Mouse (Mus musculus): ENCODE results near the gene Rnf181. TPM values are rescaled to one million over a fixed set of nuclear protein-coding genes. Genes with fewer than 3 reads are reported as not detected.

Gene Rnf181
- polyA plus RNA-seq, 1 experiment from 2014 or later, result 149 TPM

DNA sequence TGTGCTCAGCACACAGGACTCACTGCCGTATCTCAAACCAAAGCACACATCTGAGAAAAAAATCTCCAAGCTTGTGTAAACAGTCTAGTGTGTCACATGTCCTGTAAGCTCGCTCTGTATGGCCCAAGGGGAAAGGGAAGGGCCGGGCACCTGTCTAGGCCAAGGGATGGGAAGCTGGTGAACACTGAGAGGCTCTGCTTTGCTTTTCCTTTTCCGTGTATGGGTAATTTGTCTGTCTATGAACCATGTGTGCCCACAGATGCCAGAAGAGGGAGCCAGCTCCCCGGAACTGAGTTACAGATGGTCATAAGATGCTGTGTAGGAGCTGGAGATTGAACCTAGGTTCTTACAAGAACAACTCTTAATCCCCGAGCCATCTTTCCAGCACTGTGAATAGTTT is 40.5 kb downstream of the Rnf181 start:
- Histone ChIP-seq H3K36me3 (ENCODE audit: control insufficient read depth, insufficient read depth, low read length) (peaks cover 53% of the 10 kb centered on the region), H3K9ac (ENCODE audit: low read length) (no peak overlapping the region), H3K9me3 (ENCODE audit: control insufficient read depth, low read length) (no peaks in the 10 kb centered on the region), H3K4me3 (ENCODE audit: low read length) (no peak overlapping the region), H3K4me1 (replicated peaks; ENCODE audit: control insufficient read depth, insufficient read depth, low read length) (no peaks in the 10 kb centered on the region), H3K4me2 (ENCODE audit: low read depth, low read length) (no peak overlapping the region), H3K27ac (ENCODE audit: low read length) (no peak overlapping the region), H3K27me3 (ENCODE audit: control insufficient read depth, insufficient read depth, low read depth, low read length) (no peaks in the 10 kb centered on the region)
- peak; percentile 23; the same call in 1 of the 2 replicates for ATAC-seq (ENCODE audit: low read depth)
- WGBS, result 54% methylated on average over 6 of the region's 6 CpGs

DNA sequence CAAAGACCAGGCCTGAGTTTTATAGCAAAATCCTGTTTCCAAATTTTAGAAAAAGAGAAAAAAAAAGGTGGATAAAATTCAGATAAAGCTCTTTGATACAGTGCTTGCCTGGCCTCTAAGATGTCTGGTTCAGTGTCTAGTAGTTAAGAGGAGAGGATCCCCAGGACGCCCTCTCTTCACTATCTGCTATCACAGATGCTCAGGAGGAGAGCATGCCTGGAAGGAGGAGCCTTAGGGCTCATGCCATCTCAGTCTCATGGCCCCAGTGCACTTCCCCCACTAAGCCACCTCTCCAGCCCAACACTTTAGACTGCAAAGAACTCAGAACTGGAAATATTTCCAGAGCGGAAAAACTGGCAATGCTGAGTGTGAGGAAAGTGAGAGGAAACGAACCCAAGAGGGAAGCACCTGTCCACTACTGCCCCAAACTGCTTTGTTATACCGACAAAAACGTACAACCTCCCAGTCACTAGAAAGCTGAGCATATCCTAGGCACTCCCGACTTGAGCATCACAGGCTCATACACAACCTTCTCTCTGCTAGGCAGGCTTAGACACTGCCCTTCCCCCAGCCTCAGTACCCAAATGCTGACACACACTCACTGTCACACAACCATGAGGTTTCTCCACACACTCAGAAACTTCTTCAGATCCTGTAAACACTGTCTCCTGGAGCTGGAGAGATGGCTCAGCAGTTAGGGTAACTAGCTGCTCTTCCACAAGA is 42.8 kb downstream of the Rnf181 start:
- ATAC-seq (ENCODE audit: low read depth), result no peak
- H3K4me1 ChIP-seq (replicated peaks; ENCODE audit: control insufficient read depth, insufficient read depth, low read length), result no peaks in the 10 kb centered on the region
- no peak overlapping the region for H3K4me2 ChIP-seq (ENCODE audit: low read depth, low read length)
- no peaks in the 10 kb centered on the region for H3K27me3 ChIP-seq (ENCODE audit: control insufficient read depth, insufficient read depth, low read depth, low read length)
- peaks cover 58% of the 10 kb centered on the region for H3K36me3 ChIP-seq (ENCODE audit: control insufficient read depth, insufficient read depth, low read length)
- no peak overlapping the region for H3K4me3 ChIP-seq (ENCODE audit: low read length)
- H3K27ac ChIP-seq (ENCODE audit: low read length), result no peak overlapping the region
- no peak overlapping the region for H3K9ac ChIP-seq (ENCODE audit: low read length)
- no peaks in the 10 kb centered on the region for H3K9me3 ChIP-seq (ENCODE audit: control insufficient read depth, low read length)
- 87% methylated on average over 6 of the region's 6 CpGs for WGBS

DNA sequence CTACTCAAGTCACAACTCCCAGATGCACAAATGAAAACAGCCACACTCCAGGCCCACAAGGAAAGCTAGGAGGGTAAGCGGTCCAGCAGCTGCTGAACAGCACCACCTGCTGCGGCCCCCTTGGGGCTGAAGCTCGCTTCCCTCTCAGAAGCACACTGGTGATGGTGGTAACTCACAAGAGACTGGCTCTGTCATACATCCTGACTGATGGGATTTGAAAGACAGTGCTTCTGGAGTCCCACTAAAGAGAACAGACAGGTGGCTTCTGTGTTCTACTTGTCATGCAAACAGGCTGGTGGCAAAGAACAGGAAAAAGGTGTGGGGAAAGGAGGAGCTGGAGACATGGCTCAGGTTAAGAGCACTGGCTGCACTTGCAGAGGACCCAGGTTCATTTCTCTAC is 43.8 kb downstream of the Rnf181 start:
- Histone ChIP-seq H3K4me1 (replicated peaks; ENCODE audit: control insufficient read depth, insufficient read depth, low read length) (no peaks in the 10 kb centered on the region), H3K9me3 (ENCODE audit: control insufficient read depth, low read length) (no peaks in the 10 kb centered on the region), H3K4me3 (ENCODE audit: low read length) (no peak overlapping the region), H3K9ac (ENCODE audit: low read length) (no peak overlapping the region), H3K27ac (ENCODE audit: low read length) (no peak overlapping the region), H3K27me3 (ENCODE audit: control insufficient read depth, insufficient read depth, low read depth, low read length) (no peaks in the 10 kb centered on the region), H3K4me2 (ENCODE audit: low read depth, low read length) (no peak overlapping the region), H3K36me3 (ENCODE audit: control insufficient read depth, insufficient read depth, low read length) (peaks cover 54% of the 10 kb centered on the region)
- WGBS, result 90% methylated on average over 3 of the region's 3 CpGs
- no peak for ATAC-seq (ENCODE audit: low read depth)

DNA sequence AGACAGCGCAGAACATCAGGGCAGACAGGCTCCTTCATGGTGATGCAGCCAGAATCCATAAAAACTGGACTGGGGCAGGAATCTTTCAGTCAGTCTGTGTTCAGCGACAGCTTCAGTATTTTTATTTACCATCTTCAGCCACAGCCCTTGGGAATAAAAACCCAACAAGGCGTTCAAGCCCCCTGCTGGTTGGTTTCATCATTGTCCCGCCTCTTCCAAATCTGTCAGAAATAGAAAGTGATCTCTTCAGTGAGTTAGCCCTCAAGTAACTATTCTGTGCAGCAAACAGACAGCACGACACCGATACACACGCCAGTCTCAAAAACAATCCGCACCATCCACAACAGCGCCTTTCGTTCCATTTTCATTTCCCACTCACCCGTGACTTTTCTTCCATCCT is 47.7 kb downstream of the Rnf181 start:
- no peak overlapping the region for H3K4me2 ChIP-seq (ENCODE audit: low read depth, low read length)
- H3K9ac ChIP-seq (ENCODE audit: low read length), result no peak overlapping the region
- 74% methylated on average over 11 of the region's 11 CpGs for WGBS
- H3K36me3 ChIP-seq (ENCODE audit: control insufficient read depth, insufficient read depth, low read length), result peaks cover 43% of the 10 kb centered on the region
- H3K27me3 ChIP-seq (ENCODE audit: control insufficient read depth, insufficient read depth, low read depth, low read length), result no peaks in the 10 kb centered on the region
- no peak overlapping the region for H3K4me3 ChIP-seq (ENCODE audit: low read length)
- ATAC-seq (ENCODE audit: low read depth), result no peak
- no peak overlapping the region for H3K27ac ChIP-seq (ENCODE audit: low read length)
- no peaks in the 10 kb centered on the region for H3K4me1 ChIP-seq (replicated peaks; ENCODE audit: control insufficient read depth, insufficient read depth, low read length)
- no peaks in the 10 kb centered on the region for H3K9me3 ChIP-seq (ENCODE audit: control insufficient read depth, low read length)

DNA sequence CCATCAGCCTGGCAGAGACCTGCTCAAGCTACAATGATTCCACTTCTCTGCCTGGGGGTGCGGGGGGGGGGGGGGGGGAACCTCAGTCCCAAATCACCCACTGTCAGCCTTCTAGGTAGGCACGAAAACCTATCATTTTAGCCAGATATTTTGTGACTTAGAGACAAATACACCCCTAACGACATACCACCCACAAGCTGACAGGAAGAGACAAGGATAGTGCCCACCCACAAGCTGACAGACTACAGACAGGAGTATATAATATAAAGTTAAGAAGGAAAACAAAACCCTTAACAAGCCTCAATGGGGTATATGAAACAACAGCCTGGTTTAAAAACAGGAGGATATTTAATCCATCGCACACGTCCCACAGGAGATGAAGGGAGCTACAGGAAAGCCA is 48.3 kb downstream of the Rnf181 start:
- no peaks in the 10 kb centered on the region for H3K27me3 ChIP-seq (ENCODE audit: control insufficient read depth, insufficient read depth, low read depth, low read length)
- no peak overlapping the region for H3K4me2 ChIP-seq (ENCODE audit: low read depth, low read length)
- 80% methylated on average over 5 of the region's 5 CpGs for WGBS
- no peaks in the 10 kb centered on the region for H3K9me3 ChIP-seq (ENCODE audit: control insufficient read depth, low read length)
- H3K9ac ChIP-seq (ENCODE audit: low read length), result no peak overlapping the region
- no peak overlapping the region for H3K27ac ChIP-seq (ENCODE audit: low read length)
- H3K4me3 ChIP-seq (ENCODE audit: low read length), result no peak overlapping the region
- no peaks in the 10 kb centered on the region for H3K4me1 ChIP-seq (replicated peaks; ENCODE audit: control insufficient read depth, insufficient read depth, low read length)
- H3K36me3 ChIP-seq (ENCODE audit: control insufficient read depth, insufficient read depth, low read length), result peaks cover 38% of the 10 kb centered on the region
- no peak for ATAC-seq (ENCODE audit: low read depth)

DNA sequence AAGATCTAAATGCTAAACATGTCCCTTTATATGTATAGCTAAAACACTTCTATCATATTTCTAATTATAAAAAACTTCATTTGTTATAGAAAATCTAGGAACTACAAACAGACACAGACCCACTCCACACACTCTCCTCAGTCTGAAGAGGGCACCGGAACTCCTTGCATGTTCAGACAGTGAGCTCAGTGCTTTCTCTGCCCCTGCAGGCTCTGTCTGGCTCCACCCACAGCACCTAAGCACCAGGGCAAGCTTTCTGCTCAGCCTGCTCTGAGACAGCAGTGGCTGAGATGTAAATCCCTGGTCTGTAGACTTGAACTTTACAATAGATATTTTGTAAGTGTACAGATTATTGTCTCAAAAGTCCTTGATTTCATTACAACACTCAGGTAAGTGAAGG is 50.7 kb downstream of the Rnf181 start:
- H3K4me1 ChIP-seq (replicated peaks; ENCODE audit: control insufficient read depth, insufficient read depth, low read length), result no peaks in the 10 kb centered on the region
- H3K9me3 ChIP-seq (ENCODE audit: control insufficient read depth, low read length), result no peaks in the 10 kb centered on the region
- H3K4me2 ChIP-seq (ENCODE audit: low read depth, low read length), result no peak overlapping the region
- H3K4me3 ChIP-seq (ENCODE audit: low read length), result no peak overlapping the region
- ATAC-seq (ENCODE audit: low read depth), result peak; percentile 76; the same call in 1 of the 2 replicates
- H3K27me3 ChIP-seq (ENCODE audit: control insufficient read depth, insufficient read depth, low read depth, low read length), result no peaks in the 10 kb centered on the region
- WGBS, result 50% methylated on average over 1 of the region's 1 CpGs
- peaks cover 19% of the 10 kb centered on the region for H3K36me3 ChIP-seq (ENCODE audit: control insufficient read depth, insufficient read depth, low read length)
- H3K27ac ChIP-seq (ENCODE audit: low read length), result 0 out of 2 replicates have a peak overlapping the region, but pooled peaks have one; percentile 12
- H3K9ac ChIP-seq (ENCODE audit: low read length), result no peak overlapping the region

DNA sequence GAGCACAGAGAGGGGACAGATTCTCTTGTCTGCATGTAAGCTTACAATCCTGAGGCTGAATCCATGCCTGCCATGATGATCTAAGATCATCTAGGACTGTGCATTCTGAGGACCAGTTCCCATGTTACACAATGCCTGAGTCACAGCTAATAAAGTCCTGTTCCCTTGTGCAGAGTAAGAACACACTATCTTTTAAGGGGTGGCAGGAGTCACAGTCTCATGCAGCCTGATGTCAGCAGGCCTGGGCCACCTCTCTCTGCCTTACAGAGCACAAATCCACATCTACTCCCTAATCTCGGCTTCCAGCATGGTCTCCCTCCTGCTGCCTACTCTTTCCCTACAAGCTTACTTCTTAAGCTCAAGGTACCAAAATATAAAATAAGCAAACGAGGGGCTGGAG is 51.4 kb downstream of the Rnf181 start:
- H3K27ac ChIP-seq (ENCODE audit: low read length), result no peak overlapping the region
- no peak overlapping the region for H3K4me3 ChIP-seq (ENCODE audit: low read length)
- no peak for ATAC-seq (ENCODE audit: low read depth)
- H3K27me3 ChIP-seq (ENCODE audit: control insufficient read depth, insufficient read depth, low read depth, low read length), result no peaks in the 10 kb centered on the region
- H3K4me2 ChIP-seq (ENCODE audit: low read depth, low read length), result no peak overlapping the region
- no peaks in the 10 kb centered on the region for H3K9me3 ChIP-seq (ENCODE audit: control insufficient read depth, low read length)
- 63% methylated on average over 2 of the region's 2 CpGs for WGBS
- no peaks in the 10 kb centered on the region for H3K4me1 ChIP-seq (replicated peaks; ENCODE audit: control insufficient read depth, insufficient read depth, low read length)
- peaks cover 13% of the 10 kb centered on the region for H3K36me3 ChIP-seq (ENCODE audit: control insufficient read depth, insufficient read depth, low read length)
- H3K9ac ChIP-seq (ENCODE audit: low read length), result no peak overlapping the region

DNA sequence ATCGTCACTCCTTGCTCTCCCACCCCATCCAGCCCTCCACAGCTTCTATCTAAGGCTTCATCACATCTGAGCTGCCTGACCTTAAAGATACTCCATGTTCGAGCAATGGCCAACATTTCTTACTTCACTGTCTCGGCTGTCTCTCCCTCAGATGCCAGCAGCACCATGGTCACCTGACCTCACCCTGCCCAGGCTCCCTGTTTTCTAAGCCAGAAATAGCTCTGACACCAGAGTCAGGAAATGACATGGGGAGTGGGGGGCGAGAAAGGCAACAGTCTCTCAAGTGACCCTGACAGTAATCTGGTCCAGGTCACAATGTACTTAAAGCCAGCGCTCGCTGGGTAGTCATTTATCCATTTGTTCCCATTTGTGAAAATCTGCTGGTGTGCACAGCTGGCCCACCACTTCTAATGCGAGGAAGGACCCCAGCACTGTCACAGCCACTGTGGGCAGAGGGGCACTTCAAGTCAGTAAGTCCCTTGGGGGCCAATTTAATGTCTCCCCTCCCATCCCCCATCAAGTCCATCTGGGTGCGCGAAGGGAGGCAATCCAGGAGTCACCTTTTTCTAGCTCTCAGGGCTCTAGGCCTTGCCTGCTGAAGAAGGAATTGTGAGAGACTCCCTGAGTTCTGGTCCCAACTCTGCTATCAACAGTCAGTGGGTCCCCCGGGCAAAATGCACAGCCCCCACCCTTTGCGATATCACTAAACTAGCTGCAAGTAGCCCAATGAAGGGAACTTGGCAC is 53.5 kb downstream of the Rnf181 start:
- Histone ChIP-seq H3K9ac (ENCODE audit: low read length) (no peak overlapping the region), H3K4me1 (replicated peaks; ENCODE audit: control insufficient read depth, insufficient read depth, low read length) (no peaks in the 10 kb centered on the region), H3K4me2 (ENCODE audit: low read depth, low read length) (no peak overlapping the region), H3K9me3 (ENCODE audit: control insufficient read depth, low read length) (no peaks in the 10 kb centered on the region), H3K4me3 (ENCODE audit: low read length) (no peak overlapping the region), H3K36me3 (ENCODE audit: control insufficient read depth, insufficient read depth, low read length) (peaks cover 9% of the 10 kb centered on the region), H3K27ac (ENCODE audit: low read length) (no peak overlapping the region), H3K27me3 (ENCODE audit: control insufficient read depth, insufficient read depth, low read depth, low read length) (no peaks in the 10 kb centered on the region)
- WGBS, result 85% methylated on average over 11 of the region's 11 CpGs
- ATAC-seq (ENCODE audit: low read depth), result no peak

DNA sequence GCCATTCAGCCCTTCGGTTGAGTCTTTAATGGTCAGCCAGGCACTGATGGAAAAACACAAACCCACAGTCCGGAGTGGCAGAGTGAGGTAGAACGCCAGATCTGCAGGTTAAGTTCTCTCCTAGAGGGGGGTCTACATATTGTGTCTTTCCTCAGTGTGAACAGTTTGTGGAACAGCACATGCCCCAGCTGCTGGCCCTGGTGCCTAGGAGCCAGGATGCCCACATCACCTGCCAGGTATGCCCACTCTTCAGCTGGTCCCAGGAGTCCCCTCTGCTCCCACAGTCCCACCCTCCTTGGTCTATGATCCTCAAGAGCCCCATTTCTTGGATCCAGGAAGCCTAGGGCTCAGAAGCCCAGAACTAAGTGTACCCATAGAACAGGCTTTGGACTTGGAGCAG is 54.6 kb downstream of the Rnf181 start:
- 79% methylated on average over 3 of the region's 3 CpGs for WGBS

More for the DNA sequence above, 54.6 kb downstream of the Rnf181 start:
- H3K4me1 ChIP-seq (replicated peaks; ENCODE audit: control insufficient read depth, insufficient read depth, low read length), result no peaks in the 10 kb centered on the region
- no peak overlapping the region for H3K4me3 ChIP-seq (ENCODE audit: low read length)
- ATAC-seq (ENCODE audit: low read depth), result no peak
- H3K27ac ChIP-seq (ENCODE audit: low read length), result no peak overlapping the region
- no peak overlapping the region for H3K4me2 ChIP-seq (ENCODE audit: low read depth, low read length)
- peaks cover 2% of the 10 kb centered on the region; the same call in 1 of the 2 replicates for H3K36me3 ChIP-seq (ENCODE audit: control insufficient read depth, insufficient read depth, low read length)
- H3K9ac ChIP-seq (ENCODE audit: low read length), result no peak overlapping the region
- no peaks in the 10 kb centered on the region for H3K9me3 ChIP-seq (ENCODE audit: control insufficient read depth, low read length)
- no peaks in the 10 kb centered on the region for H3K27me3 ChIP-seq (ENCODE audit: control insufficient read depth, insufficient read depth, low read depth, low read length)
